Mouse (Mus musculus) ES-Bruce4 (cell line): ENCODE measurements around the gene Kif21a. TPM values are rescaled to one million over a fixed set of nuclear protein-coding genes. Genes with fewer than 3 reads are reported as not detected.
A peak's percentile ranks its signal among the peaks of the same experiment; 100 is the strongest.

ENCODE experiments used
- H3K27ac ChIP-seq: 2 replicates; pipeline ENCODE4 v1.5.1; 2012; ENCODE audit warnings: low read length, inconsistent platforms; ENCODE audit not compliant: insufficient read depth
- H3K27me3 ChIP-seq: 2 replicates; pipeline ENCODE4 v1.6.1; 2012; ENCODE audit warnings: mild to moderate bottlenecking, low read length, inconsistent platforms; ENCODE audit not compliant: control insufficient read depth, poor library complexity, insufficient read depth, severe bottlenecking
- H3K36me3 ChIP-seq: 2 replicates; pipeline ENCODE4 v1.6.1; 2012; ENCODE audit warnings: inconsistent platforms, mild to moderate bottlenecking, low read length, moderate library complexity; ENCODE audit not compliant: control insufficient read depth, poor library complexity, insufficient read depth, severe bottlenecking
- H3K4me1 ChIP-seq: one replicate; pipeline ENCODE4 v1.8.1; 2011; ENCODE audit warnings: low read length; ENCODE audit not compliant: control insufficient read depth, insufficient read depth
- H3K4me3 ChIP-seq: 2 replicates; pipeline ENCODE4 v1.5.1; 2011; ENCODE audit warnings: low read depth, mild to moderate bottlenecking, low read length
- H3K9ac ChIP-seq: 2 replicates; pipeline ENCODE4 v1.6.1; 2012; ENCODE audit warnings: low read depth, mild to moderate bottlenecking, inconsistent platforms; ENCODE audit not compliant: poor library complexity, severe bottlenecking
- H3K9me3 ChIP-seq: replicated peaks from 2 replicates; pipeline ENCODE4 v1.6.1; 2012; ENCODE audit warnings: mild to moderate bottlenecking, low read length, inconsistent platforms; ENCODE audit not compliant: control insufficient read depth, poor library complexity, insufficient read depth, severe bottlenecking
- CTCF ChIP-seq: IDR thresholded peaks from one replicate; pipeline ENCODE4 v1.8.1; 2011; ENCODE audit warnings: low read depth, low read length
- EP300 ChIP-seq: IDR thresholded peaks from 2 replicates; pipeline ENCODE4 v1.6.1; 2011; ENCODE audit warnings: low read depth, low read length; ENCODE audit not compliant: insufficient read depth
- POLR2A ChIP-seq: IDR thresholded peaks from one replicate; pipeline ENCODE4 v1.8.1; 2011; ENCODE audit warnings: low read length; ENCODE audit not compliant: insufficient read depth
- polyA plus RNA-seq: library from polyadenylated mRNA; stranded (reverse); fragments of >200 nt; gene quantifications from 2 replicates; pipeline ENCODE4 v1.2.4, GENCODE M21; 2011; ENCODE audit warnings: low read depth; ENCODE audit not compliant: missing spikeins, insufficient read depth, insufficient read length

Kif21a gene
- polyA plus RNA-seq, 1 experiment: 17.0 TPM

GRCm38 (mm10) chr15:91072440-91072839 is 22.7 kb upstream of the Kif21a start:
- Histone ChIP-seq H3K9me3 (no peaks in the 10 kb centered on the region; the same call in 1 of the 2 replicates), H3K9ac (no peak overlapping the region), H3K27ac (no peak overlapping the region), H3K4me1 (no peaks in the 10 kb centered on the region), H3K36me3 (no peaks in the 10 kb centered on the region), H3K4me3 (no peak overlapping the region), H3K27me3 (no peaks in the 10 kb centered on the region; the same call in 1 of the 2 replicates)
- no peak for TF ChIP-seq CTCF
- TF ChIP-seq EP300: no peak
- no peak for TF ChIP-seq POLR2A

DNA sequence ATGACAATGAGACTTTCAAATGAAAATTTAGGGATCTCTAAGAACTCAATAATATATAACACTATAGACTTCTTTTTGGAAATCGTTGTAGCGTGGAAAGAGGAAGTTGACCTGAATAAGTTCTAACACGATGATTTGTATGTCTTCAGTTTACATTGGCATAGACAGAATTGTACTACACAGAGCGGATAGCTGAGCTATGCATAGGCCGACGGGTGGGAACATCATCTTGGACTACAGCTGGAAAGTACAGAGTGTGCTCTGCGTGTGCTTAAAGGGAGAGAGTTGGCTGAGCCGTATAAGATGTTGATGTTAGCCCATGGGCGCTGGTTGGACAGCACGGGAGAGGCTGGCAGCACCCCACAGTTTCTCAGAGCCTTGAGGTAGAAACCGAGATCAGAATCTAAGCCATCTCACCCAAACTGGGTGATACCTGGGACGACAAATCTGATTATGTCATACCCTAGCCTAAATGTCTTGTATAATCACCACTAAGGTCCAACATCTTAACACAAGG is 14.6 kb upstream of the Kif21a start:
- no peak for TF ChIP-seq EP300
- TF ChIP-seq POLR2A: no peak
- no peak for TF ChIP-seq CTCF
- H3K36me3 ChIP-seq: no peaks in the 10 kb centered on the region
- no peak overlapping the region for H3K9ac ChIP-seq
- H3K9me3 ChIP-seq: no peaks in the 10 kb centered on the region
- H3K4me1 ChIP-seq: no peaks in the 10 kb centered on the region
- H3K4me3 ChIP-seq: no peak overlapping the region
- no peak overlapping the region for H3K27ac ChIP-seq
- no peaks in the 10 kb centered on the region for H3K27me3 ChIP-seq

DNA sequence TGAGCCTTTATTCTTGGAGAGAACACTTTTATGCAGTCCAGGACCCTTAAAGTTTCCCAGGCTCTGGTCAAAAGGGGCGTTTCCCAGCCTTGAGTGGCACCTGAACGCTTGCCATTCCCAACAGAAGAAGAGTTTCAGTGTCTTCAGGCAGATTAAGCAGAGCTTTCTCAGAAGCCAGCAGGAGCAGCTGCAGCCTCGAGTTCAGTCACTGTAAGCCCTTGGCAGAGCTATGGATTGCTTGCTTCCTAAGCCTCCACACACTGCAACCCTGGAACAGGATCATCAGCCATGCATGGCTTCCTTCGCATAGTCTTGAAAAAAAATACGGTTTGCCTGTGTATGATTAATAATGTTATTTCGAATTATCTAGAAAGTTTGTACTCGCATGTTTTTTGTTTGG is 14.1 kb upstream of the Kif21a start:
- Histone ChIP-seq H3K27ac (no peak overlapping the region), H3K9me3 (no peaks in the 10 kb centered on the region), H3K36me3 (no peaks in the 10 kb centered on the region), H3K27me3 (no peaks in the 10 kb centered on the region), H3K4me3 (no peak overlapping the region), H3K9ac (no peak overlapping the region), H3K4me1 (no peaks in the 10 kb centered on the region)
- no peak for TF ChIP-seq EP300
- no peak for TF ChIP-seq POLR2A
- no peak for TF ChIP-seq CTCF

GRCm38 (mm10) chr15:91056866-91057342 is 7.2 kb upstream of the Kif21a start:
- Histone ChIP-seq H3K36me3 (no peaks in the 10 kb centered on the region), H3K4me3 (no peak overlapping the region), H3K4me1 (peaks cover 2% of the 10 kb centered on the region), H3K9ac (no peak overlapping the region), H3K27me3 (peaks cover 1% of the 10 kb centered on the region; the same call in 1 of the 2 replicates), H3K9me3 (no peaks in the 10 kb centered on the region; the same call in none of the 2 replicates), H3K27ac (no peak overlapping the region)
- TF ChIP-seq POLR2A (no peak), CTCF (no peak), EP300 (no peak)

GRCm38 (mm10) chr15:91056176-91056865 is 6.6 kb upstream of the Kif21a start:
- no peak overlapping the region for H3K27ac ChIP-seq

DNA sequence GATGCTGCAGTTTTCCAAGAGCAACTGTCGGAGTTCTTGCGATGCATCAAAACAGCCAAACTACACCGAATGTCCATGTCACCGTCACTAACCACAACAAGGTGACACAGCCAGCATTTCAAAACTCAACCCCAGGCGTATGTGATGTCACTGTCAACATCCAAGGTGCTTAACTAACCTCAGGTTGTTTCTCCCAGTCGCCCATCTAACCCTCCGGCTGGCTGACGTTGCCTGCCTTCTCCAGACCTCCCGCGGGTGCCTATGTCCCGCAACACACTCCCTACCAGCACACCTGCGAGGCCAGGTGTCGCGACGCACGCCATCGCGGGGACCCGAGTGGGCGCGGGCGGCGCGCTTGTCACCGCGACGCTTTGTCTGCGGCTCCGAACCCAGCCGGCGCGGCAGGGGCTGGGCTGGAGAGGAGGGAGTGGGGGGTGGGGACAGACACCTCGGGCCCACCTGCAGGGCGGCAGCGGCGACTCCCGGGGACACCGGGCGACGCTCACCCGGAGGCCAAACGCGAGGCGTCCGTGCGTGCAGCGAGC is 725 bp downstream of the Kif21a start:
- no peaks in the 10 kb centered on the region for H3K36me3 ChIP-seq
- H3K27ac ChIP-seq: no peak overlapping the region
- H3K27me3 ChIP-seq: no peaks in the 10 kb centered on the region
- H3K4me3 ChIP-seq: peak overlapping the region; percentile 69
- peaks cover 11% of the 10 kb centered on the region for H3K9me3 ChIP-seq
- no peaks in the 10 kb centered on the region for H3K4me1 ChIP-seq
- no peak for TF ChIP-seq EP300
- TF ChIP-seq CTCF: no peak
- no peak for TF ChIP-seq POLR2A
- peak overlapping the region; percentile 72 for H3K9ac ChIP-seq

More at GRCm38 (mm10) chr15:91056176-91056865, 6.6 kb upstream of the Kif21a start:
- Histone ChIP-seq H3K9ac (no peak overlapping the region), H3K36me3 (no peaks in the 10 kb centered on the region), H3K4me1 (peaks cover 2% of the 10 kb centered on the region), H3K4me3 (no peak overlapping the region), H3K27me3 (peaks cover 1% of the 10 kb centered on the region; the same call in 1 of the 2 replicates), H3K9me3 (no peaks in the 10 kb centered on the region; the same call in none of the 2 replicates)
- TF ChIP-seq CTCF: no peak
- no peak for TF ChIP-seq EP300
- no peak for TF ChIP-seq POLR2A
